Mouse (Mus musculus): ENCODE measurements around the gene 2410131K14Rik. TPM values are rescaled to one million over a fixed set of nuclear protein-coding genes. Genes with fewer than 3 reads are reported as not detected.

2410131K14Rik gene
- total and polyA plus RNA-seq, 3 experiments, result 4.0 to 4.3 TPM; not detected in 1

- no peaks in the 10 kb centered on the region for H3K27me3 ChIP-seq (ENCODE audit: control insufficient read depth in 1 of 2, insufficient read depth in 2 of 2, low read length in 2 of 2)
- H3K9ac ChIP-seq (ENCODE audit: control insufficient read depth, low read depth, low read length, poor library complexity, severe bottlenecking), result no peak overlapping the region
- TF ChIP-seq SIN3A (IDR thresholded peaks at IDR 0.05; ENCODE audit: low read length), result no peak
- TF ChIP-seq MXI1 (IDR thresholded peaks at IDR 0.05; ENCODE audit: low read depth, low read length), result no peak
- TF ChIP-seq ZNF384 (IDR thresholded peaks at IDR 0.05; ENCODE audit: low read depth, low read length), result no peak
- TF ChIP-seq JUND (IDR thresholded peaks at IDR 0.05; ENCODE audit: low read depth, low read length), result no peak
- TF ChIP-seq NRF1 (IDR thresholded peaks at IDR 0.05; ENCODE audit: insufficient read depth, low read depth, low read length, poor library complexity, severe bottlenecking), result no peak
- no peak for TF ChIP-seq RCOR1 (IDR thresholded peaks at IDR 0.05; ENCODE audit: low read depth, low read length)
- no peak for TF ChIP-seq USF1 (IDR thresholded peaks at IDR 0.05; ENCODE audit: low read depth, low read length)
- TF ChIP-seq MAX (IDR thresholded peaks at IDR 0.05; ENCODE audit: low read length), result no peak
- no peak for TF ChIP-seq GATA1 (IDR thresholded peaks at IDR 0.05; ENCODE audit: low read depth, low read length)
- no peak for TF ChIP-seq POLR2AphosphoS2 (IDR thresholded peaks at IDR 0.05; ENCODE audit: low read length)
- TF ChIP-seq SMC3 (IDR thresholded peaks at IDR 0.05; ENCODE audit: low read depth, low read length), result no peak
- TF ChIP-seq TAL1 (IDR thresholded peaks at IDR 0.05; ENCODE audit: low read length), result no peak
- H3K4me3 ChIP-seq (ENCODE audit: control insufficient read depth in 1 of 2, insufficient read depth in 1 of 2, low read depth in 2 of 2, low read length in 2 of 2), result no peak overlapping the region
- H3K4me1 ChIP-seq (ENCODE audit: control insufficient read depth in 1 of 2, insufficient read depth in 2 of 2, low read length in 2 of 2), result no peaks in the 10 kb centered on the region
- H3K36me3 ChIP-seq (ENCODE audit: control insufficient read depth in 1 of 2, insufficient read depth in 2 of 2, low read length in 2 of 2), result no peaks in the 10 kb centered on the region
- no peak overlapping the region for H3K27ac ChIP-seq (ENCODE audit: control insufficient read depth, low read depth, low read length)
- no peak for DNase-seq (ENCODE audit: low read depth, low spot score)
- no peaks in the 10 kb centered on the region for H3K9me3 ChIP-seq (replicated peaks; ENCODE audit: insufficient read depth, low read length)
- no peaks in the 10 kb centered on the region for H3K79me2 ChIP-seq (ENCODE audit: control insufficient read depth, insufficient read depth, low read length, poor library complexity)
These were observed 39.2 kb upstream of the 2410131K14Rik start for GRCm38 (mm10) chr5:118205852-118206251.

GRCm38 (mm10) chr5:118214012-118214411, 31.0 kb upstream of the 2410131K14Rik start:
- Histone ChIP-seq H3K4me1 (ENCODE audit: control insufficient read depth in 1 of 2, insufficient read depth in 2 of 2, low read length in 2 of 2) (no peaks in the 10 kb centered on the region), H3K9me3 (replicated peaks; ENCODE audit: insufficient read depth, low read length) (no peaks in the 10 kb centered on the region), H3K9ac (ENCODE audit: control insufficient read depth, low read depth, low read length, poor library complexity, severe bottlenecking) (no peak overlapping the region), H3K4me3 (ENCODE audit: control insufficient read depth in 1 of 2, insufficient read depth in 1 of 2, low read depth in 2 of 2, low read length in 2 of 2) (no peak overlapping the region), H3K27me3 (ENCODE audit: control insufficient read depth in 1 of 2, insufficient read depth in 2 of 2, low read length in 2 of 2) (no peaks in the 10 kb centered on the region), H3K27ac (ENCODE audit: control insufficient read depth, low read depth, low read length) (no peak overlapping the region), H3K36me3 (ENCODE audit: control insufficient read depth in 1 of 2, insufficient read depth in 2 of 2, low read length in 2 of 2) (no peaks in the 10 kb centered on the region), H3K79me2 (ENCODE audit: control insufficient read depth, insufficient read depth, low read length, poor library complexity) (no peaks in the 10 kb centered on the region)
- no peak for DNase-seq (ENCODE audit: low read depth, low spot score)
- TF ChIP-seq CTCF (IDR thresholded peaks at IDR 0.05 in 2 of 3, conservative IDR thresholded peaks at IDR 0.05 in 1 of 3; ENCODE audit: control insufficient read depth in 1 of 3, insufficient read depth in 1 of 3, low read depth in 2 of 3, low read length in 3 of 3, poor library complexity in 1 of 3, severe bottlenecking in 1 of 3) (no peak), ETS1 (IDR thresholded peaks at IDR 0.05; ENCODE audit: low read depth, low read length) (no peak), TCF12 (IDR thresholded peaks at IDR 0.05; ENCODE audit: low read depth, low read length) (no peak), UBTF (IDR thresholded peaks at IDR 0.05; ENCODE audit: borderline replicate concordance, insufficient read depth, low read depth, low read length) (no peak), EP300 (IDR thresholded peaks at IDR 0.05; ENCODE audit: low read depth in 1 of 2, low read length in 2 of 2) (no peak), ZKSCAN1 (IDR thresholded peaks at IDR 0.05; ENCODE audit: low read depth, low read length) (no peak), CHD1 (IDR thresholded peaks at IDR 0.05; ENCODE audit: low read depth, low read length) (no peak), MAX (IDR thresholded peaks at IDR 0.05; ENCODE audit: low read length) (no peak), POLR2AphosphoS5 (IDR thresholded peaks at IDR 0.05; ENCODE audit: borderline replicate concordance, low read depth, low read length) (no peak), RAD21 (IDR thresholded peaks at IDR 0.05; ENCODE audit: low read depth, low read length) (no peak), MAFK (IDR thresholded peaks at IDR 0.05; ENCODE audit: borderline replicate concordance, low read depth, low read length) (no peak), JUND (IDR thresholded peaks at IDR 0.05; ENCODE audit: low read depth, low read length) (no peak), ELF1 (IDR thresholded peaks at IDR 0.05; ENCODE audit: low read depth, low read length) (no peak), MXI1 (IDR thresholded peaks at IDR 0.05; ENCODE audit: low read depth, low read length) (no peak)
